Mouse (Mus musculus) T-cell, adult 2 months (primary cell): ENCODE data around the gene Xab2.
A peak's percentile ranks its signal among the peaks of the same experiment; 100 is the strongest.

ENCODE experiments used
- DNase-seq: peaks from one replicate; pipeline ENCODE4 v3.0.0; 2022; ENCODE audit warnings: low spot score

Gene Xab2

DNA sequence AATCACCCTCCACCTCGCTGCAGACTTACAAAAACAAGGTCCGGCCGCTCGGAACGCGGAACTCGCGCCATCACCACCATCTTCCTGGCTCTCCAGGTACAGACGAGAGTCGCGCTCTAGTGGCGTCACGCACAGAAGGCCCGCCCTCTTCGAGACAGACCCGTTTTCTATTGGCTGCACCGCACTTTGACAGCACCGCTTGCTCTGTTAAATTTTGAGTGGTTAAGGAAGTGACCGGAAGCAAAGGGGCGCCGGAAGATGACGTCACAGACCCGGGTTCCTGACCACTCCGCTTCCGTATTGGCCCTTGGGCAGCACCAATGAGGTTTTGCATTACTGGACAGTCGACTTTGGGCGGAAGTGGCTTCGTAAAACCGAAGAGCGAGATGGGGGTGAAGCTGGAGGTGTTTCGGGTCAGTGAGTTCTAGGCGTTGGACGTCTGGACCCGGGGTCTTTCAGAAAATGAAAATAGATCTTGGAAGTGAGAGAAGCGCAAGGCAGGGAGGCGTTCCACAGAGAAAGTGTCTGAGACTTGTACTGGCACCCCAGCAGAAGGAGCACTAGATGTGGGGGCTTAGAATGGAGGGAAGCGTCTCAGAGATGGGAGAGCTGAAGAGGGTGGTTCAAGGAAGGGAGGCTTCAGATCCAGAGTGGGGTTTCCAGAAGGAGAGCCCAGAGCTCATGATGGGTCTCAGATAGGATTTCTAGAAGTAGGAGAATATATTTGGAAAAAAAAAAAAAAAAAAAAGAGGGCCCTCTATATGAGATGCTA, at the start of gene Xab2, which contains the start of gene Pet100:
Gene Xab2, minus strand, starts transcription at position 118 of the 772 bp plus-strand sequence.
Gene Pet100, plus strand, starts transcription at position 350 of the 772 bp plus-strand sequence.
- DNase-seq = peak; percentile 98

DNA sequence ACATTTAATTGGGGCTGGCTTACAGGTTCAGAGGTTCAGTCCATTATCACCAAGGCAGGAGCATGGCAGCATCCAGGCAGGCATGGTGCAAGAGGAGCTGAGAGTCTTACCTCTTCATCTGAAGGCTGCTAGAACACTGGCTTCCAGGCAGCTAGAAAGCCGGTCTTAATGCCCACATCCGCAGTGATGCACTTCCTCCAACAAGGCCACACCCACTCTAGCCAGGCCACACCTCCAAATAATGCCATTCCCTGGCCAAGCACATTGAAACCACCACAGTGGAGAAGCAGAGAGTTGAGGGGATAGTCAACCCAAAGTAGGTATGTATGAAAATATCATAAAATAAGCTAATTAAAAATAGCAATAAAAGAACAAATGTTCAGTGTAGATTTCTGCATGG, 49.3 kb upstream of the Xab2 start:
- DNase-seq = peak; percentile 22

DNA sequence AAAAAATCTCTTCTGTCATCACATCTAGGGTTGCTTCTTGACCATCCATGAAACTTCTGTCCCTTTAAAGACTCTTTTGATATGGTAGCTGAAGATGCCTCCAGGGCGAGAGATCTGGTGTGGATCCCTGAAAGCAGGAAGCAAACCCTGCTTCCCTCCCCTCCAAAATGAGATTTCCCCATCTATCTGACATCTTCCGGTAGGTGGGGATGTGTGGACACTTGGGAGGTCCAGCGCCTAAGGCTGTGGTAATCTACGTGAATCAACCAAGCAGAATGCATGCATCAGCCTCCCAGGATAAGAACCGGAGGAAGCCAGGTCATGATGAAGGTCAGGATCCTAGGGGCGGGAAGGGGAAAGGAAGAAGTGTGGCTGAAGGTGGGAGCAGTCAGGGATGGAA, 44.4 kb upstream of the Xab2 start, which contains the start of gene Mcemp1:
Gene Mcemp1, plus strand, starts transcription at position 248 of the 400 bp plus-strand sequence.
- no peak for DNase-seq

DNA sequence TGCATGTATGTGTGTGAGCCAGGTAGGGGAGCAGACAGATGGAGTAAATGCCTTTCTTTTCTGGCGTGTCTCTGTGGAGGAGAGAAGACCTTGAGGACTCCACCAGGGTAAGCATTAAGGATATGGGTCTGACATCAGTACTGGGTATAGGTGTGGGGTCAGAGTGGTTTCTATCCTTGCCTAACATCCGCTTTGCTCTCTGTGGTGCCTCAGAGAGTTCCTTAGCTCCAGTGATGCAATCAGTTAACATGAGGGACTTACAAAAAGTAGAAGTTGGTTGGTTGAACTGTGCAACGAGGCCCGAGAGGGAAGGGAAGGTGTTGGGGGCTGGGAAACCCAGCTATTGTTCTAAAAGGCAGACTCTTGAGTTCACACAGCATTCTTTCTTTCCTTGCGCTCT, 43.3 kb upstream of the Xab2 start:
- no peak for DNase-seq

DNA sequence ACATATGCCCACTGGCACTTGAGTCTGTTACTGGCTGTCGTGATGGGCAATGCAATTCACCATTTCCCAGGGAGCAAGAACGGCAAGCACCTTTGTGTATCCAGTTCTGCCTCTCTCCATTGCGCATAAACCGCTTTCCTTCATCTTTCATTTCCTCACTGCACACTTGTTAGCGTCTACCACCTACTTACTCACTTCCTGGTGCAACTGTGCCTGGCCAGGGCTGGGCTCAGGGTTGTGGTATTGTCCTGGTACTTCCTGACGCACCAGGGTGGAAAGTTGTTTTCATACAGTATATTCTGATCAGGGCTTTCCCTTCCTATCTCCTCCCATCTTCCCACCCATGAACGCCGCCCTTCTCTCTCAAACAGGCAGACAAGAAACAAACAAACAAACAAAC, 39.8 kb upstream of the Xab2 start:
- DNase-seq = no peak

DNA sequence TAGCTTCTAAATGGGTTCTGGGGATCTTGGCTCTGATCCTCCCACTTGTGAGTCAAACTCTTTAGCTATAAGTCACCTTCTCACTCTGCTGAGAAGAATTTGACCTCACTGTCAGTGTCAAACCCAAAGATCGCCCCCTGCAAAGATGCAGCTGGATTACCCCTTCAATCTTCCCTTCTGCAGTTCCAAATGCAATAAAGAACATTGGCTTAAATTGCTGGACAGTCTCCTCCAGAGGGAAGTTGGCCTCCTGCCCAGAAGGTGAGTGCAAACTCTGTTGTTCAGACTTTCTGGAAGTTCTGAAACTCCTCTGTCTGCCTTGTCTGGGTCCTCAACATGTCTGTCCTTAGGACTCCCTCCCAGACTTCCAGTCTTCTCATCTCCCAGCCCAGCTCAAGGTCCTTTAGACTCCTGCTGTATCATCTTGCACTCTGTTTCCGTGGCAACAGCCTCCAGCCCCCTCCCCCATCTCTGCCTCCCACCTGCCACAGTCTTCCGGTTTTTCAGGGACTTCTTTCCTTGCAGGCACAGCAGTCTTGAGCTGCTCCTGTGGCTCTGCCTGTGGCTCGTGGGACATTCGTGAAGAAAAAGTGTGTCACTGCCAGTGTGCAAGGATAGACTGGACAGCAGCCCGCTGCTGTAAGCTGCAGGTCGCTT, 35.7 kb upstream of the Xab2 start:
- DNase-seq = no peak

DNA sequence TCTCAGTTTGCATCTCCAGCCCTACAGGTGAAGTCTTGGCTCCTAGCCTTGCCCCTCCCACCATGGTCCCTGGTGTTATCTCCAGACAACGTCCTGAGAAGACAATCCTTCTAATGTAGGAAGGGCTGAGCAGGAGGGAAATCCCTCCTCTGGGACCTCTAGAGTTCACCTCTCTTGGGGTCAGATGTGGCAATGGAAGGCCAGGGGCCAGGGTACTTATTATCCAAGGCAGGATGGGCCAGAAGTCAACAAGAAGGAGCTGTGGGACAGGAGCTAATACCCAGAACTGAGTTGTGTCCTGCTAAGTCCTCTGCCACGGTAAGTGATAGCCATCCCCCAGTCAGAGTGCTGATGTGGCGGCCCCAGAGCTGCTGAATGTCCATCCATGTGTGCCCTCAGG, 34.4 kb upstream of the Xab2 start, which contains the start of gene Retn:
Gene Retn, plus strand, starts transcription at position 245 of the 400 bp plus-strand sequence.
- no peak for DNase-seq

DNA sequence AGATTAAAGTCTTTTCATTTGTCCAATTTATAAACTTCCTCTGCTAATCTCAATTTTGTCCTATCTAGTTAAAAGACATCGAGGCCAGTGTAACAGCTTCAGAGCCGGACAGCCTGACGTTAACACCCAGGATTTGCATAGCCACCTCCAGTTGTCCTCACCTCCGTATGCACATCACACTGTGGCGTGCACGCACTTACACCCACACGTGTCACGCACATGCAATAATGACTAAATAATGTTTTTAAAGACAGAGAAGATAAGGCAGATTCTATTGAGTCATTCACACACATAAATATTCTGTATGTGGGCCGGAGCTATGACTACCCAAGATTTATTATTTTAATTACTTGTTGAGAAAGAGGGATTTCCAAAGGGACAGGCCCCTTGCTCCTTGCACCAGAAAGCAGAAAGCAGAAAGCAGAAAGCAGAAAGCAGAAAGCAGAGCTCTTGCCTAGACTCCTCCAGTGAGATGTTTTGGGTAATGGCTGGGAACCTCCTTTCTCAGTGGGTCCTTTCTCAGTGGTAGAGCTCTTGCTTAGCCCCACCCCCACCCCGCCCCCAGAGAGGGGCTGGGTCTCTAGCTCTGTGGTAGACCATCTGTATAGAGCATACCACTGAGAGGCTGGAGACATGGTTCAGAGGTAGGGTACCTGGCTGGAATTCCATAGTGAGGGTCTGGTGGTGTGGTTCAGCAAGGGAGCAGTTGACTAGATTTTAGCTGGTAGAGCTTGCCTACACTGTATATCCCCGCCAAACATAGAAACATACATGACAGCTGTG, 33.8 kb upstream of the Xab2 start:
- DNase-seq = no peak

DNA sequence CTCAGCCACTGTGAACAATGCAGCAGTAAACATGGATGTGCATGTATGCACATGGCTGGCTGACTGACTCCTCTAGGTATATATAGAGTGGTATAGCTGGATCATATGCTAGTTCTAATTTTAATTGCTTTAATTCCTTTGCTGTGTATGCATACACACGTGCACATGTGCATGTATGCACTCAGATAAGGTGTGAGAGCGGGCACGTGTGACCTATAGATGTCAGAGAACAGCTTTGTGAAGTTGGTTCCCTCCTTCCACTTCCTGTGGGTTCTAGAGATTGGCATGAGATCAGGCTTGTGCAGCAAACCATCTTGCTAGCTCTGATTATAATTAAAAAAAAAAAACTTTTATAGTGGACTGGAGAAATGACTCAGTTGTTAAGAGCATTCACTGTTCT, 31.7 kb upstream of the Xab2 start:
- DNase-seq = no peak

DNA sequence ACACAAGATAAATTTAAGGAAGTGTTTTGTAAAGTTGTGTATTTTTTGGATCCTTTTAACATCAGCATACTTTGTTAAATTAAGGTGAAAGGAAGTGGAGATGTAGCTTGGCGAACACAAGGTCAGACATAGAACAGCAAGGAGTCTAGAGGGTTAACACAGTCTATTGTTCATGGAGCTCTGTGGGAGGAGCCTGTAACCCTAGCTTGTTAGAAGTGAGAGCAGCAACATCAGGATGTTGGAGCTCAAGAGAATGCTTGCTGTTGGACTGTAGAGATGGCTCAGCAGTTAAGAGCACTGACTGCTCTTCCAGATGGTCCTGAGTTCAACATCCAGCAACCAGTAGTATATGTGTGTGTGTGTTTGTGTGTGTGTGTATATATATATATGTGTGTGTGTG, 27.9 kb upstream of the Xab2 start:
- no peak for DNase-seq

DNA sequence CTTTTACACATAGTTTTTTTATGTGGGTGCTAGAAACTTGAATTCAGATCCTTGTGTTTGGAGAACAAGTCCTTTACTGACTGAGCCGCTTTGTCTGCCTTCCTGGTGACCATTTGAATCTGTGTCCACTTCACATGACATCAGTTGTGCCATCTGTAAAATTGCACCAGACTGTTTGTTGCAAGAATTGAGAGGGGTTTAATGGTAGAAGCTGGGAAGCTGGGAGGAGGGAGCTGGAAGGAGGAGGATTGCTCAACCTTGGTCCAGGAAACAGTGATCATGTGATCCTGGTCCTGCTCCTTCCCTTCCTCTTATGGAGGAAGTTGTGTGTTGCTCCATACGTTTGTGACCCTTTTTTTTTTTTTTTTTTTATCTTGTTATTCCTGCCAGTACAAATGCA, 27.2 kb upstream of the Xab2 start:
- DNase-seq = no peak

DNA sequence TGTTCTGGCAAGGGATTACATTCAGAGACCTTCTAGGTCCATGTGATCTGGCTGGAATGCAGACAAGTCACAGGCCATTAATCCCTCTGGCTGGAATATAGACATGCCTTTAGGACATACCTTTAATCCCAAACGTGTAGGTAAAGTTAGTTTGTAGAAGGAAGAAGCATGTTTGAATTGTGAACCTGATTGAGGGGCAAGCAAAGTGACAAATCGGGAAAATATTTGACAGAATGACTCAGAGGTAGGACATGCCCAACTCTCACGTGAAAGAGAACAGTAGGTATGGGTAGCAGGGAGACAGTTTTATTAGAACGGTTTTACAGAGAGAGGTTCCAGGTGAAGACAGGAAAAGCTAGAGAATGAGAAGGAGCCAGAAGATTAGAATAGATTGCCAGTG, 26.4 kb upstream of the Xab2 start:
- DNase-seq = no peak

DNA sequence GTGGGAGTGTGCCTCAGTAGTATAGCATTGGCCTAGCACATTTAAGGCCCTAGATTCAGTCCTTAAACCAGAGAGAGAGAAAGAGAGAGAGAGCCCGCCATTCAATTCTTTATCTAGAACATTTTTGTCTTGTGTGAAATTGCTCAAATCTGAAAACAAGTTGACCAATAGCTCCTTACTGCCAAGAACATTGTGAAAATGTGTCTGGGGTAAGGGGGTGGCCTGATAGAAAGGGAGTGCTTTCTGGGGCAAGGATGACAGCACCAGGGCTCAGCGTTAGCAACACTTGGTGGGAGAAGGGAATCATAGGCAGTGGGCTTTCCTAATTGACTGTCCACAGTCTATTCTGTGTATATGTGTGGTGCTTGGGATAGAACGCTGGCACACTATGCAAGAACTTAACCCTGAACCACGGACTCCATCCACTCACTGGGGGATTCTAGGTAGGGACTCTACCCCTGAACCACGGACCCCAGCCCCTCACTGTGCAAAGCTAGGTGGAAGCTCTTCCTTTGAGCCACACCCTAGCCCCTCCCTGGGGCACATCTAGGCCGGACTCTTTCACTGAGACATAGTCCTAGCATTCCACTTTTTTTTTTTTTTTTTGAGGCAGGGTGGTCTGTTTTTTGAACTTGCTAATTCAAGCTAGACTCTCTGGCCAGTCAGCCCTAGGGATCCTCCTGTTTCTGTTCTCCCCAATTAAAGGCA, 25.9 kb upstream of the Xab2 start:
- DNase-seq = no peak

DNA sequence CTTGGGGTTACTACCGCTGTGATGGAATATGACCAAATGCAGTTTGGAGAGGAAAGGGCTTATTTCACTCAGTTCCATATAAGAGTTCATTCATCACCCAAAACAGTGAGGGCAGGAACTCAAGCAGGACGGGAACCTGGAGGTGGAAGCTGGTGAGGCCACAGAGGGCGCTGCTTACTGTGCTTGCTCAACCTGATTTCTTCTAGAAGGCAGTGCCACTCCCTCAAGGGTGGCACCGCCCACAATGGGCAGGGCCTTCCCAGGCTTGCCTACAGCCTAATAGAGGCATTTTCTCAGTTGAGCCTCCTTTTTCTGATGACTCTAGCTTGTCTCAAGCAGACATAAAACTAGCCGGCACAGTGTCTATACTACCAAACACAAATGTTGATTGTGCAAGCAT, 24.7 kb upstream of the Xab2 start:
- peak; percentile 42 for DNase-seq

DNA sequence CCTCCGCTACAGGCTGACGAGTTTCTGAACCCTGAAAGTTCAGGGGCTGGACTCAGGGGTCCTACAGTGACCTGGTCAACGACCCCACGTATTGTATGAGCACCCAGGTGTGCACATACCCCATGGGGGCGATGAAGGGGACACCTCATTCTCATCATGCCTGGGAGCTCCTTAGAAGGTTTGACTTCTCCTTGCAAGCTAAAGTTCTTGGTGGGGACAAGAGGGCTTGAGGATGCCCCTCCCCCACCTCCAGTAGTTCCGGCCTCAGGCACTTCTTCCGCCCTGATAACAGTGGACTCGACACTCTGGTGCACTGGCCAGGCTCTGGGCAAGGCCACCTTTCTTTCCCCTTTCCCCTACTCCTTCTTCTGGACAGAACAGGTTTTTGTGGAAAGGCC, 10.4 kb upstream of the Xab2 start:
- DNase-seq = no peak

DNA sequence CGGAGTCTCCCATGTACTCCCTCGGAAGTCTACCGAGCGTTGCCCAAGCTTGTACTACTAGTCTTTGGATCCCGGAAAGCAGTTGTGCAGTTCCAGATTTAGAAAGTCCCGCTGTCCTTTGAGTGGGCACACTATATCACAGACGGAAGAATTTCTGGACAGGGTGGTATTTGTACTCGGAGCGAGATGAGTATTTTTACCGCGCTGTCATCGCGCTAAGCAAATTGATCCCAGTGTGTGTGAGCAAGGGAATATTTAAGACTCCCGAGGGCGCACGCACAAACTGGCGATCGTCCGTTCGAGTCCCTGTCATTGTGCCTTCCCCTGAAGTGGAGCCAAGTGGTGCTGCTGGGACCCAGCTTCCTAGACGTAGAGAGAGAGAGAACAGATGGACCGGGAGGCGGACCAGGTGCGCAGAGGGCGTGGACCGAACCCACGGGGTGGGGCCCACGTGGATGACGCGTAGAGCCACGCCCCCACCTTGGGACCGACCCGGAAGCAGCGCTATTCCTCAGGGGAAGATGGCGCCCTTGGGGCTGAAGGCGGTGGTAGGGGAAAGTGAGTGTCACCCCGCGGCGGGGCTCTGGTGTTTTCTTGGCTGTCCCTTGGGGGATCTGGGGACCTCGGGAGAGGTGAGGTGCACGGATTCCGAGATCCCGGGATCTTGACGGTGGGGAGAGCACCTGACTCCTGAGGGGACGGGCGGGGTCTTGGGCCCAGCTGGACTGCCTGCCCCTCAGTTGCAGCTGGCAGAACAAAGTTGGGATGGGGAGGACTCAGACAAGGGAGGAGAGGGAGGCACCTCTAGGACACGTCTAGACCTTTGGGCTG, 9.7 kb upstream of the Xab2 start, which contains the start of gene Stxbp2:
Gene Stxbp2, plus strand, starts transcription at position 309 of the 831 bp plus-strand sequence.
- DNase-seq = peak; percentile 89

DNA sequence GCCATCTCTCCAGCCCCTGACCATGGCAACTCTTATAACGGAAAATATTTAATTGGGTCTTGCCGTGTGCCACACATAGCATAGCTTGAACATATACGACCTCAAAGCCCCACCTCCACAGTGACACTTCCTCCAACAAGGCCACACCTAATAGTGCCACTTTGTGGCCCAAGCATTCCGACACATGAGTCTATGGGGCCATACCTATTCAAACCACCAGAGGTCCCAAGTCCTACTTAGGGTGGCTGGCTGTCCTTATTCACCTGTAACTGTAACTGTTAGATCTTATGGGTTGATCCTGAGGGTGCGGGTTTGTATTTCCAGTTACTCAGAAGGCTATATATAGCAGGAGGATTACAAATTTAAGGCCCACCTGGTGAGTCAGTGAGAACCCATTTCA, 6.9 kb upstream of the Xab2 start:
- DNase-seq = peak; percentile 51

DNA sequence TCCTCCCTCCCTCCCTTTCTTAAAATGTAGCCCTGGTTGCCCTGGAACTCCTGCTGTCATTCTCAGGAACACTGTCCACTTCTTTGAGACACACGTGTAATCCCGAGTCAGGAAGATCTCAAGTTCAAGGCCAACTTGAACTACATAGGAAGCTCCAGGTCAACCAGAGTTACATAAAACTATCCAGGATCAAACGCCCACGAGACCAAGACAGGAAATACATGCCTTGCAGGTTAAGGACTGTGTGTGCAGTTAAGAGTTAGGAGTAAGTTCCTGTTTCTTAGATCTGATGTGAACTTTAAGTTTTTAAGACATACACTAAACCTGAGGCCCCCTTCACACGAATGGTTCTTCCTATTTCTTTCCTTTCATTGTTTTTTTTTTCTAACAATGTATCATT, 5.9 kb upstream of the Xab2 start:
- DNase-seq = no peak

DNA sequence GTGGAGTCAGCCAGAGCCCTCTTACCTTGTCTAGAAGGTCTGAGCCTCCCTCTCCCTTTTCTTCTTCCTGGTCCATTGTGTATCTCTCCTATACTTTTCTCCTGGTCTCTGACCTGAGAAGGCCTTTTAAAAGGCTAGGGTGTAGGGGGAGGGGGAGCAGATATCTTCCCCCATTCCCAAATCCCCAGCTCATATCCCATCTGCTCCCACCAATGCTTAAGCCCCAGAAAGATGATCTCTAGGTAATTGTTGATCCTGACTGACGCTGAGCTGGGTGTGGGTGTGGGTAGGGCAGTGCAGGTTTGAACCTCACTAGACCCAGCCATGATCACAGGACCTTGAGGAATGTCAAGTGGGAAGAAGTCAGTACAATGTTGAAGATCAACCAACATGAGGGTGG, 4.3 kb upstream of the Xab2 start, which contains the start of gene Pcp2:
Gene Pcp2, minus strand, starts transcription at position 101 of the 400 bp plus-strand sequence.
- no peak for DNase-seq

DNA sequence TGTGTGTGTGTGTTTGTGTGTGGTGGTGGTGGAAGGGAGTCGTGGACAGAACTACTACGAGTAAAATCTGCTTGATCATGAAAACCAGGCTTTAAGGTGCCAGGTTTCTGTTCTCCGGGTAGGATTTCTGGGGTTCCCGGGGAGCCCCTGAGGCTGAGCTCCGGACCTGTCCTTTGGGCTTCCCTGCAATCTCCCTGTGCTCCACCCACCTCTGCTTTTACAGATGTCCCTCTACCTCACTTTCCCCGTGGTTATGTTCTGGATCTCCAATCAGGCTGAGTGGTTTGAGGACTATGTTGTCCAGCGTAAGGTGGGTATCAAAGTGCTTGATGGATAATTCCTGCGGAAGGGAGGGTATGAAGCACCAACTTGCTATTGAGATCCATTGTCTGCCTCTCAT, 1.0 kb upstream of the Xab2 start:
- DNase-seq = no peak

DNA sequence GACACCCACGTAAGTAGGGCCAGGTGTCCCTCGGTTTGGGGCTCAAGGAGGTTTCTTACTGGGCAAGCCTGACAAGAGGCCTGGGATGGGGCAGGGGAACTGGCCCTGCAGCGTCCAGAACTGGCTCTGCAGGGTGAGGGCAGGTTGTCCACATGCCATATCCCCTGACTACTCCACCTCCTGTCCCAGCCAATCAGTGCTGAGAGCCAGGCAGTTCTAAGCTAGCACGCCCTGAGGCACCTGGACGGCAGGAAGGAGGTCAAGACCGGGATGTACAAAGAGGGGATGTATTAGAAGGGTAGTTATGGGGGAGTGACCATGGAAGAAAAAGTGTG, 11.3 kb downstream of the Xab2 start:
- no peak for DNase-seq
